Mouse (Mus musculus) bone marrow, adult 2 months (tissue): Measurements from ENCODE around the gene Gm5134.

Experiments used
- CTCF ChIP-seq: fragments of 200-500 bp; IDR thresholded peaks from 2 replicates; pipeline ENCODE4 v1.5.1; 2011; ENCODE audit warnings: low read length, control low read depth; ENCODE audit not compliant: control insufficient read depth, insufficient read depth
- POLR2A ChIP-seq: fragments of 200-500 bp; IDR thresholded peaks from 2 replicates; pipeline ENCODE4 v1.6.1; 2011; ENCODE audit warnings: low read depth, mild to moderate bottlenecking, control low read depth, low read length, borderline replicate concordance; ENCODE audit not compliant: control insufficient read depth

DNA sequence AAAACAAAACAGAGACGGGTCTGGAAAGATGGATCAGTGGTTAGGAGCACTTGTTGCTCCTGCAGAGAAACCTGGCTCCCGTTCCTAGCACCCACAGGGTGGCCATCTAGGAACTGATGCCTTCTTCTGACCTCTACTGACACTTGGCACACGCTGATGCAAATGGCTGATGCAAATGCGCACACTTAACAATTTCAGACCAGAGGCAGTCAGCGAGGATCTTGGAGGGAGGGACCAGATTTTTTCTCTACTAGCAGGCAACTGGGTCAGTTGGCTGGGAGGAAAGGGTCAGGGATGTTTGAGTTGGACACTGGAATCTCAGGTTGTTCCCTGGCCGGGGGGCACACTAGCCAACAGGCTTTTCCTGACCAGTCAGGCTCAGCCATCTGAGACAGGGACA lies 21.4 kb upstream of the Gm5134 start, which contains the start of gene Chchd10:
- TF ChIP-seq POLR2A (no peak), CTCF (no peak)
